In the genomic region with DNA sequence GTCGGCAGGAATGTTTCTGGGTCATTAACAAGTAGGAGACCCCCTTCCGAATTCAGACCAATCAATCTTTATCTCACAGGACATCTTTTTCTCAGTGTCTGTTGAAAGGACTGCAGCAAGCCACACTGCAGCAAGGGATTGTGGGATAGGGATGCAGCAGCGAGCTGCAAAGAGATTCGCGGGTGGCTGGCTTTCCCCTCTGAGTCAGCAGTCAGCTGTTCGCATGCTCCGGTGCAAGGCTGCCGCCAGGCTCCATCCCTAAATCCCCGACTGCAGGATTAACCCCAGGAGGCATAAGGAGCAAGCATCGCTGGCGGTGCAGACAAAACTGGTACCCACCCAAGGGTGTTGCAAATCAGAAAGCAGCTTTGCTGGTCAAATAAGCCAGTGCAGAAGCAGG, we compare ENCODE assay signal across 8 mouse cellular contexts. TPM values are rescaled to one million over a fixed set of nuclear protein-coding genes. Genes with fewer than 3 reads are reported as not detected.
A peak's percentile ranks its signal among the peaks of the same experiment; 100 is the strongest.
DNase-seq lines count a peak whose midpoint lies in the region; ATAC-seq and TF ChIP-seq lines count a peak whose summit lies in the region.

No protein-coding gene starts in this region.

- H3K36me3 ChIP-seq in ES-Bruce4 (ENCODE audit: control insufficient read depth, insufficient read depth, low read length, poor library complexity, severe bottlenecking): no peaks in the 10 kb centered on the region
- H3K36me3 ChIP-seq in forebrain, embryonic 15.5 days: no peaks in the 10 kb centered on the region
- H3K36me3 ChIP-seq in lung, embryonic 14.5 days (ENCODE audit: insufficient read depth): no peaks in the 10 kb centered on the region

- DNase-seq in heart, postnatal 25 days (ENCODE audit: low spot score): peak; percentile 23
- DNase-seq in layer of hippocampus, adult 2 months (ENCODE audit: low spot score in 2 of 2): peak; percentile 75 to 80
- DNase-seq in lung, embryonic 14.5 days: peak; percentile 80
- DNase-seq in ovary, postnatal 10 days (ENCODE audit: low spot score): peak; percentile 20

- 1% methylated on average over 11 of the region's 11 CpGs for WGBS in forebrain, embryonic 15.5 days
- WGBS in lung, embryonic 14.5 days: 1% methylated on average over 11 of the region's 11 CpGs

- H3K9ac ChIP-seq in ES-Bruce4 (ENCODE audit: low read depth, poor library complexity, severe bottlenecking): peak overlapping the region; percentile 50
- H3K9ac ChIP-seq in forebrain, embryonic 15.5 days (replicated peaks): peak overlapping the region; percentile 64
- H3K9ac ChIP-seq in lung, embryonic 14.5 days: peak overlapping the region; percentile 50

- TF ChIP-seq POLR2A in ES-Bruce4 (IDR thresholded peaks at IDR 0.05; ENCODE audit: insufficient read depth, low read length): no peak

- H3K4me2 ChIP-seq in forebrain, embryonic 15.5 days (replicated peaks): peak overlapping the region; percentile 62
- H3K4me2 ChIP-seq in lung, embryonic 14.5 days: peak overlapping the region; percentile 70

- intact Hi-C loops in heart, postnatal 25 days (cut with DNase I): loop anchor here (5.0 kb wide), 1 partner anchor 43 kb away; no protein-coding TSS in a partner anchor

- no peaks in the 10 kb centered on the region for H3K27me3 ChIP-seq in ES-Bruce4 (ENCODE audit: control insufficient read depth, insufficient read depth, low read length, poor library complexity, severe bottlenecking)
- no peaks in the 10 kb centered on the region for H3K27me3 ChIP-seq in forebrain, embryonic 15.5 days
- no peaks in the 10 kb centered on the region for H3K27me3 ChIP-seq in lung, embryonic 14.5 days (ENCODE audit: insufficient read depth, low read length)

- H3K27ac ChIP-seq in ES-Bruce4 (ENCODE audit: insufficient read depth, low read length): no peak overlapping the region
- peak overlapping the region; percentile 93 for H3K27ac ChIP-seq in forebrain, embryonic 15.5 days (replicated peaks)
- H3K27ac ChIP-seq in layer of hippocampus, adult 2 months: peak overlapping the region; percentile 89
- no peak overlapping the region for H3K27ac ChIP-seq in lung, embryonic 14.5 days (ENCODE audit: low read depth)

- H3K4me3 ChIP-seq in ES-Bruce4 (ENCODE audit: low read depth, low read length): peak overlapping the region; percentile 53
- H3K4me3 ChIP-seq in forebrain, embryonic 15.5 days: peak overlapping the region; percentile 49
- peak overlapping the region; percentile 70 for H3K4me3 ChIP-seq in layer of hippocampus, adult 2 months
- H3K4me3 ChIP-seq in lung, embryonic 14.5 days (ENCODE audit: low read depth, low read length): peak overlapping the region; percentile 45

- H3K4me1 ChIP-seq in ES-Bruce4 (ENCODE audit: control insufficient read depth, insufficient read depth, low read length): peaks cover 3% of the 10 kb centered on the region
- H3K4me1 ChIP-seq in forebrain, embryonic 15.5 days: peaks cover 59% of the 10 kb centered on the region
- H3K4me1 ChIP-seq in lung, embryonic 14.5 days (ENCODE audit: insufficient read depth): peaks cover 5% of the 10 kb centered on the region

- peak; percentile 80 for ATAC-seq in cerebellum, adult (ENCODE audit: insufficient number of reproducible peaks, low FRiP score, low TSS enrichment)
- ATAC-seq in forebrain, embryonic 15.5 days (replicated peaks): peak; percentile 83
- ATAC-seq in lung, embryonic 14.5 days (ENCODE audit: insufficient read depth): peak; percentile 81
- ATAC-seq in erythroid progenitor cell, adult 5-6 weeks (replicated peaks; ENCODE audit: low FRiP score, poor library complexity, severe bottlenecking): no peak

- H3K9me3 ChIP-seq in ES-Bruce4 (replicated peaks; ENCODE audit: control insufficient read depth, insufficient read depth, low read length, poor library complexity, severe bottlenecking): peaks cover 2% of the 10 kb centered on the region
- no peaks in the 10 kb centered on the region for H3K9me3 ChIP-seq in forebrain, embryonic 15.5 days
- no peaks in the 10 kb centered on the region for H3K9me3 ChIP-seq in lung, embryonic 14.5 days (ENCODE audit: low read depth, low read length)

- TF ChIP-seq EP300 in ES-Bruce4 (IDR thresholded peaks at IDR 0.05; ENCODE audit: insufficient read depth, low read depth, low read length): 0 out of 2 replicates have a peak, but pooled peaks have one; percentile 13

- TF ChIP-seq CTCF in ES-Bruce4 (IDR thresholded peaks at IDR 0.05; ENCODE audit: low read depth, low read length): no peak
- no peak; the same call in 1 of the 2 replicates for TF ChIP-seq CTCF in layer of hippocampus, adult 2 months (conservative IDR thresholded peaks at IDR 0.05)
- no peak for TF ChIP-seq CTCF in lung, embryonic 14.5 days (IDR thresholded peaks at IDR 0.05; ENCODE audit: low read depth)

RNA-seq across cellular contexts. Expression of a gene that starts 46.8 kb away (rescaled TPM):
- 0.93 TPM in 1 of 2 replicates, not detected in the other for polyA plus RNA-seq in ES-Bruce4 (2011; ENCODE audit: insufficient read depth, insufficient read length, low read depth, missing spikeins)
- 3.3 and 4.2 TPM in 2 replicates for polyA plus RNA-seq in forebrain, embryonic 15.5 days (2015; fragmentation: Nextera tagmentation; extraction: Ambion mirVana)
- total RNA-seq in heart, postnatal 25 days (2021): not detected
- total RNA-seq in layer of hippocampus, adult 2 months (2021): not detected
- 1.2 and 1.6 TPM in 2 replicates for polyA plus RNA-seq in lung, embryonic 14.5 days (2014; fragmentation: Nextera tagmentation; extraction: Ambion mirVana)
- total RNA-seq in erythroid progenitor cell, adult 5-6 weeks (2015; ENCODE audit: low replicate concordance): not detected in 2 replicates
- 3.9 TPM in 1 of 2 replicates, not detected in the other for total RNA-seq in erythroid progenitor cell, adult 5-6 weeks (2017; ENCODE audit: low replicate concordance)

Comparison
In these comparisons a context has a peak if more than half of its experiments do, and no peak if none do; other contexts are left out.
1. H3K27ac ChIP-seq: peak in forebrain, embryonic 15.5 days (single experiment) and layer of hippocampus, adult 2 months (single experiment); none in ES-Bruce4 (single experiment) and lung, embryonic 14.5 days (single experiment).
2. DNase-seq: peak in every context shown above with its lines; median percentile 80 in lung, embryonic 14.5 days; 78 in layer of hippocampus, adult 2 months; 23 in heart, postnatal 25 days; 20 in ovary, postnatal 10 days.
3. Peak in every context shown above with its lines, with median percentiles within 50 percentile points of each other: H3K4me3 ChIP-seq and H3K9ac ChIP-seq.